Mouse (Mus musculus) heart, postnatal 10 days (tissue): ENCODE measurements around the gene Msrb1. TPM values are rescaled to one million over a fixed set of nuclear protein-coding genes. Genes with fewer than 3 reads are reported as not detected.
"Not testable (repeated sequence)": the region's sequence is repeated elsewhere in the genome, so short reads cannot be mapped to it uniquely, and the experiment has no call there.

Experiments used
- DNase-seq, 2 experiments: peaks; one replicate each; pipeline ENCODE4 v3.0.0; 2021
- intact Hi-C: fragments of 180-260 bp; cut with DNase I; formaldehyde crosslinking; loops from one replicate; pipeline ENCODE4 v1.15.1; 2025
- total RNA-seq, 2 experiments: library from RNA; stranded (reverse); gene quantifications; 2 replicates each; pipeline ENCODE4 v1.2.3; 2021

Msrb1 gene
- total RNA-seq, 2 experiments from 2014 or later: 123 to 163 TPM

- DNase-seq, intact Hi-C loops: not testable (repeated sequence)
These were observed 17.5 kb upstream of the Msrb1 start for GRCm38 (mm10) chr17:24718938-24719337.

- intact Hi-C loops: no loop called here
- DNase-seq: peak; percentile 98 to 99
These were observed 16.8 kb upstream of the Msrb1 start for GRCm38 (mm10) chr17:24719494-24720222.

DNA sequence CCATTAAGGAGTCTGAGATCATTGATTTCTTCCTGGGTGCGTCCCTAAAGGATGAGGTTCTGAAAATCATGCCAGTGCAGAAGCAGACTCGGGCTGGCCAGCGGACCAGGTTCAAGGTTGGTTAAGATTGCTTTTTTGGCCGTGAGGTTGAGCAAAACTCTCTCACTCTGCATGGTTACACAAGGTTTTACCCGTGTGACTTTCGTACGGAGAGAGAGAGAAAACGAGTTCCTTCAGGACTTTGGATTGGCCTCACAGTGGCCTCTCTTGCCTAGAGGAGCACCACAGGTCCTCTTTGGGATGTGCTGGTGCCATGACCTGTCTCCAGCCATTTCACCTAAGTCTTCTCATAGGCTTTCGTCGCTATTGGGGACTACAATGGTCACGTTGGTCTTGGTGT is 15.8 kb upstream of the Msrb1 start:
- intact Hi-C loops, DNase-seq: not testable (repeated sequence)

GRCm38 (mm10) chr17:24721383-24721955 is 15.0 kb upstream of the Msrb1 start:
- intact Hi-C loops, DNase-seq: not testable (repeated sequence)

GRCm38 (mm10) chr17:24722220-24722924 is 14.1 kb upstream of the Msrb1 start:
- intact Hi-C loops: no loop called here
- DNase-seq: no peak

- intact Hi-C loops: no loop called here
- DNase-seq: no peak
These were observed 13.1 kb upstream of the Msrb1 start for GRCm38 (mm10) chr17:24723122-24723880.

DNA sequence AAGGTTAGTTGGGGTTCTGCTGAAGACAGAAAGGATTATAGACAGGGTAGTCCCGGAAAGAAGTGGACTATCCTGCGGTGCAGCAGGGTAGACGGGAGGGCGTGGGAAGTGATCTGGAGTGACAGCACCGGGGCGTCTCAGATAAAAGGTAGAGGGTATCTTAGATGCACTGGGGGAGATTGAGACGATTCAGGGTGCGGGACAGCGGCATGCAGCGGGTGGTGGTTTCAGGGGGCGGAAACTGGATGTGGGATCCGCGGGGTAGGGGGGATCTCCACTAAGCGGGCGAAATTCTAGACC is 12.6 kb upstream of the Msrb1 start:
- intact Hi-C loops: no loop called here
- DNase-seq: no peak

DNA sequence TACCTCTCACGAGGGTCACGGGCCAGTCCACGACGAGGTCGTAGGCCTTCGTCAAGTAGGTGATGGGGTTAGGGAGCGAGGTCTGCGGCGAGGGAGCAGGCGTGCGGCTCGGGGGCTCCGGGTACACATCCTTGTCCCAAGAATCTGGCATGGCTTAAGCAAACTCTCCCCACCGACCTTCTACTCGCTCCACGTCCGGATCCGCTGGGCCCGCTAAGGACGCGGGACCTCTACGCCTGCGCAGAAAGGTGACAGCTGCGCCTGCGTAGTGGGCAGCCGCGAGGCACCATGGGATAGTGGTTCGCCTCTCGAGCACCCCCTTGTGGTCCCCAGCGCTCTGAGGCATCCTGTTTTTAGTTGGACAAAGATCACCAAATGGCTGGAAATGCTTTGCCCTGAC is 12.3 kb upstream of the Msrb1 start, which contains the start of gene Ndufb10:
Gene Ndufb10 (minus strand): TSS at position 295 of the 400 bp plus-strand sequence.
- peak; percentile 97 to 99 for DNase-seq
- intact Hi-C loops: no loop called here

- DNase-seq: no peak
- intact Hi-C loops: no loop called here
These were observed 10.6 kb upstream of the Msrb1 start for GRCm38 (mm10) chr17:24725637-24726390.

DNA sequence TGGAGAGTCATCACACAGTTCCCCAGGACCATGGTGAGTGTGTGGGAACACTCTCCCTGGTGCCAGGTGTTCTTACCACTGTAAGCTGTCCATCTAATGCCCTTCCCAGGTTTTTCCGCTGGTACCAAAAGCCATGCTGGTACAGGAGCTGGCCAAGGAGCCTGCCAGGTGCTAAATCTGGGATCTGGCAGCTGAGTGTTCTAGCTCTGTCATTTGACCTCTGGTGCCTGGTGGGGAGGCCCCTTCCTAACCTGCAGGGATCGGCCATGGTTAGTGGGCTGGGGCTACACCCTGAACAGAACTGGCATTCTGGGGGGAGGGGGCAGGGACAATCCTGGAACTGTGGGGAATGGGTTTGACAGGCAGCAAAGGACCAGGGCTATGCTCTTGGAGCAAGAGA is 8.8 kb upstream of the Msrb1 start, which contains the start of gene Rpl3l:
Gene Rpl3l (plus strand): TSS at position 203 of the 400 bp plus-strand sequence.
- DNase-seq: peak; percentile 64 to 65
- intact Hi-C loops: no loop called here

- intact Hi-C loops: no loop called here
- no peak for DNase-seq
These were observed 8.3 kb upstream of the Msrb1 start for GRCm38 (mm10) chr17:24728184-24728583.

- intact Hi-C loops: no loop called here
- DNase-seq: peak; percentile 54 to 56
These were observed 7.4 kb upstream of the Msrb1 start for GRCm38 (mm10) chr17:24729067-24729466.

DNA sequence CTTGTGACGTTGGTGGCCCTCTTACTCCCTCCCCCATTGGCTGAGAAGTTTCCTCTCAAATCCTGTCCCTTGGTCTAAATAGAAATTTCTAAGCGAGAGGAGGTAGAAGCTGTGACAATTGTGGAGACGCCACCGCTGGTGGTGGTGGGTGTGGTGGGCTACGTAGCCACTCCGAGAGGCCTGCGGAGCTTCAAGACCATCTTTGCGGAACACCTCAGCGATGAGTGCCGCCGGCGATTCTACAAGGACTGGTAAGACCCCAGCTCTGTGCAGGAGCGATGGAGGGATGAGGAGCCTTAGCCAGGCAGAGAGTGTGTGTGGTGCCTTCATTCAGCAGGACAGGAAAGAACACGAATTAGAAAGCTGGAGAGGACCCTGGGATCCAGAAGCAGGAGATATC is 5.7 kb upstream of the Msrb1 start:
- DNase-seq: no peak
- intact Hi-C loops: no loop called here

DNA sequence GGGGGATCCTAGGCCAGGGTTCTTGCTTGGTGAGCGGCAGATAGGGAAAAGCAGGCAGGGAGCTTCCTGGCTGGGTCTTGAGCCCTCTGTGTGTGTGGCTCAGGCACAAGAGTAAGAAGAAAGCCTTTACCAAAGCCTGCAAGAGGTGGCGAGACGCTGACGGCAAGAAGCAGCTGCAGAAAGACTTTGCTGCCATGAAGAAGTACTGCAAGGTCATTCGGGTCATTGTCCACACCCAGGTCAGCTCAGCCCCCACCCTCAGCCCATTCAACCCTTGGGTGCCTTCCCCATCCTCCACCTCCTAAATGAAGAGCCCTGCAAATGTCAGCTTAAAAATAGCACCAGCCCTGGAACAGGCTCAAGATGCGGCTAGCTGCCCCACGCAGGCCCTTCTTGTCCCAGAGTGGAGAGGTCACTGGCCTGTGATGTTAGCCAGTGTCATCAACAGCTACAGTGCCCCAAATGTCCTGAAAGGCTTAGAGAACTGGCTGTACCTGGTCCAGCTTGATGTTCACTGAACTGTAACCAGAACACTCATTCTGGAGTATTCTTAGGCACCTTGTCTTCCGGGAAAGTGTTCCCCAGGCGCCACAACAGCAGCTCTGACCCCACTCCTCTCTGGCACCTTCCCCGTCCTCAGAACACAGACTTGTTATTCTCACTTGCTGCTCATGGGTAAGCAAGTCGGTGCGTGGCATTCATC is 4.1 kb upstream of the Msrb1 start:
- peak; percentile 80 to 84 for DNase-seq
- intact Hi-C loops: no loop called here

DNA sequence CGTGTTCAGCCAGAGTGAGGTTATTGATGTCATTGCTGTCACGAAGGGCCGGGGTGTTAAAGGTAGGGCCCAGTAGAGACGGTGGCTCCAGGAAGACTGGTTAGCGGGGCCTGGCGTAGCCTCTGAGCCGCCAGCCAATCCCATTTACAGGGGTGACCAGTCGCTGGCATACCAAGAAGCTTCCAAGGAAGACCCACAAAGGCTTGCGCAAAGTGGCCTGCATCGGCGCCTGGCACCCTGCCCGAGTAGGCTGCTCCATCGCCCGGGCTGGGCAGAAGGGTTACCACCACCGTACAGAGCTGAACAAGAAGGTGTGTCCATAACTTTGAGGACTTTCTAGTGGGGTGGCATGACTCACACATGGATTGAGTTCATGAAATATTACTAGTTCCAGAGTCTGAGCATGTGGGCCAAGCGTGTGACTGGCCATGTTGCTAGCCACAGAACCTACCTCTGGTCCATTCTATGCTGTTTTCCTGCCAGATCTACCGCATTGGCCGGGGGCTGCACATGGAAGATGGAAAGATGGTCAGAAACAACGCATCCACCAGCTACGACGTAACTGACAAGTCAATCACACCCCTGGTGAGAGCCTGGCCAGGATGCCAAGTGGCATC is 2.9 kb upstream of the Msrb1 start:
- DNase-seq: no peak
- intact Hi-C loops: no loop called here

DNA sequence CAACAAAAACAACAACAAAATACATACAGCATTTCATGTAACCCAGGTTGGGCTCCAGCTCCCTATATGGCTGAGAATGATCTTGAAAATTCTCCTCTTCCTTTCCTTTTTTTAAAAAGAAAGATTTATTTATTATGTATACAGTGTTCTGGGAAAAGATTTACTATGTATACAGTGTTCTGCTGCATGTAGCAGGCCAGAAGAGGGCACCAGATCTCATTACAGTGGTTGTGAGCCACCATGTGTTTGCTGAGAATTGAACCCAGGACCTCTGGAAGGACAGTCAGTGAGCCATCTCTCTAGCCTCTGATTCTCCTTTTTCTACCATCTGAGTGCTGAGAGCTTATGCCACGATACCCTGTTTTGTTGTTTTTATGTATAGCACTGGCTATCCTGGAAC is 1.9 kb upstream of the Msrb1 start:
- intact Hi-C loops: no loop called here
- no peak for DNase-seq

GRCm38 (mm10) chr17:24735446-24735845 is 996 bp upstream of the Msrb1 start:
- intact Hi-C loops: loop anchor here (5.0 kb wide), 1 partner anchor 162 kb away; the partner anchor contains the start of genes Eme2, Mrps34 and Nme3
- peak in 1 of 2 experiments; percentile 22 for DNase-seq

DNA sequence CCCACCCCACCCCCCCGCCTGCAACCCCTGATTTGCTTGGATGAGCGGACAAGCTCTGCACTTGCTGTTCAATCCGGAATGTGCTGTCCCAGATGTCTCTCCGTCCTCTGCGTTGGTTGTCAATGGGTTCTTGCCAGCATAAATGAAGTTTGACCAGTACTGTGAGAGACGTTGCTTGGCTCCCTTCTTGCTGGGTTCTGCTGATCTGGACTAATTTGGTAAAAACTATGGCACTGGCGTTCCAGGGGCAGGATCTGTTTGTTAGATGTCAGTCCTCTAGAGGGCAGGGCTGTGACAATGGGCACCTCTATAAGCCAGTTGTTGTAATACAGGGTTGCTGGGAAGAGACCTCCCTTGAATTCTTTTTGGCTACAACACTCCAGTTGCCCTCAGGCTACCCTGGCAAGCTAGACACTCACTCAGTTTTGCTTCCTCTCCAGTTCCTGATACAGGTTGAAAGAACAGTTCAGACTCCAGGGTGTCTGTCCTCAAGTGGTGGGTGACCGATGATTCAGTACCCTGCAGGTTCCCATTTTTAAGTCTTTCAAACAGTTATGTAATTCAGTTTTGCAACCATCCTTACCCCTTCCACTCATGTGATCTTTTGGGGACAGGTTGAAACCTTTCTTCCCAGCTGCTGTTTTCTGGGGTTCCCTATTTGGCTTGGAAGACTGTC is 831 bp downstream of the Msrb1 start:
- DNase-seq: peak in 1 of 2 experiments; percentile 36
- intact Hi-C loops: loop anchor here (5.0 kb wide), 1 partner anchor 160 kb away; the partner anchor contains the start of genes Eme2, Mrps34 and Nme3
